Mouse (Mus musculus) B cell, adult 67 days (primary cell): ENCODE results near the gene Mis18bp1. TPM values are rescaled to one million over a fixed set of nuclear protein-coding genes. Genes with fewer than 3 reads are reported as not detected.

Source experiments
- total RNA-seq, 2 experiments: library from RNA; stranded (reverse); gene quantifications; 4 replicates each; pipeline ENCODE4 v1.2.4; 2023

The Mis18bp1 gene
- total RNA-seq = 1 to 10 TPM; 2.3 to 2.4 TPM

GRCm38 (mm10) chr12:65172021-65172951 is at the start of gene Mis18bp1:
Mis18bp1 (minus strand) TSS chr12:65172604.

Other genes with a start within 250 kb of the Mis18bp1 start
- 10 to 100 TPM; 28.9 to 31.5 TPM for gene Klhl28, start 207.1 kb downstream of the Mis18bp1 start, total RNA-seq
- 10 to 100 TPM; 66.0 to 66.8 TPM for gene Togaram1, start 206.8 kb downstream of the Mis18bp1 start, total RNA-seq
- gene Prpf39, start 136.3 kb downstream of the Mis18bp1 start, total RNA-seq = 100 to 1,000 TPM; 153 to 159 TPM
- 10 to 100 TPM; 75.9 to 83.7 TPM for gene Fkbp3, start 98.6 kb downstream of the Mis18bp1 start, total RNA-seq
- gene Fancm, start 97.0 kb downstream of the Mis18bp1 start, total RNA-seq = 10 to 100 TPM; 27.7 to 28.7 TPM
- gene Wdr20rt, start 52.9 kb upstream of the Mis18bp1 start, total RNA-seq = under 1 TPM in 1 of 2 experiments, not detected in 1; 0.36 TPM